29 mouse cellular contexts compared by ENCODE assay signal in the genomic region with DNA sequence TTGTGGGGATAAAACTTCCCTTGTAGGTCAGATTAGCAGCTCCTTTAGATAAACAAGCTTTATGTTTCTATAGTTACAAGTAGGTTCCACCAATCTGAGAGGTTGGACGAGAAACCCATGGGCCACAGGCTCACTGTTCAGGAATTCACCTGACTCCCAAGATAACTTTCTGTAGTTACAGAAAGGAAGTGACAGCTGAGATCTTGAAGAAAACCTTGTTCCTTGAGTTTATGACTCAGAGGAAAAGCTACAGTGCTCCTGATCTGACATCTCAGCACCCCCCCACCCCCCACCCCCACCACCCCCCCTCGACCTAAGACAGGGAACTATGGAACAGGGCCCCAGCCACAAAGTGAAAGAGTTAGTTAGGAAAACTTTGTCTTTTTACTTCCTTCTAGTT. TPM values are rescaled to one million over a fixed set of nuclear protein-coding genes. Genes with fewer than 3 reads are reported as not detected.
DNase-seq lines count a peak whose midpoint lies in the region; ATAC-seq and TF ChIP-seq lines count a peak whose summit lies in the region.
"Had no signal": no experiment of that assay in that cellular context is flagged by ENCODE, and none has a peak within 500 bp of the region (broad histone marks: within the 10 kb centered on the region; RNA-seq: fewer than 3 reads in every experiment).

No protein-coding gene starts in this region.

- H3K79me2 ChIP-seq in CH12.LX (replicated peaks; ENCODE audit: control insufficient read depth, extremely low read depth, insufficient read depth, poor library complexity, severe bottlenecking), result no peaks in the 10 kb centered on the region

- peak overlapping the region; percentile 98 for H3K27ac ChIP-seq in CH12.LX (ENCODE audit: insufficient read depth, low read depth)
- H3K27ac ChIP-seq in stomach, postnatal 0 days (replicated peaks), result 0 out of 2 replicates have a peak overlapping the region, but pooled peaks have one; percentile 24
- no peak overlapping the region for H3K27ac ChIP-seq in midbrain, embryonic 15.5 days
- H3K27ac ChIP-seq: embryonic facial prominence, embryonic 10.5 days; forebrain, embryonic 10.5 days; gastrocnemius, adult 2 months; heart, embryonic 15.5 days; hindbrain, embryonic 13.5 days; hindbrain, postnatal 0 days had no signal

- TF ChIP-seq RAD21 in CH12.LX (IDR thresholded peaks at IDR 0.05; ENCODE audit: low read depth, low read length), result no peak

- H3K4me3 ChIP-seq in CH12.LX (replicated peaks in 1 of 3; ENCODE audit: low read depth in 2 of 3, low read length in 2 of 3, poor library complexity in 1 of 3), result no peak overlapping the region
- no peak overlapping the region for H3K4me3 ChIP-seq in stomach, postnatal 0 days (ENCODE audit: low read depth, low read length)
- H3K4me3 ChIP-seq in midbrain, embryonic 15.5 days, result no peak overlapping the region
- H3K4me3 ChIP-seq: embryonic facial prominence, embryonic 10.5 days; erythroblast, embryonic 14.5 days; forebrain, embryonic 10.5 days; gastrocnemius, adult 2 months; heart, embryonic 15.5 days; hindbrain, embryonic 13.5 days had no signal

- peaks cover 32 to 74% of the 10 kb centered on the region in 2 experiments for H3K4me1 ChIP-seq in CH12.LX (ENCODE audit: control insufficient read depth in 1 of 2, insufficient read depth in 2 of 2)
- no peaks in the 10 kb centered on the region for H3K4me1 ChIP-seq in stomach, postnatal 0 days (replicated peaks; ENCODE audit: control insufficient read depth, insufficient read depth)
- no peaks in the 10 kb centered on the region for H3K4me1 ChIP-seq in midbrain, embryonic 15.5 days

- TF ChIP-seq EP300 in CH12.LX (IDR thresholded peaks at IDR 0.05; ENCODE audit: low read length), result peak; percentile 78
- TF ChIP-seq EP300 in stomach, postnatal 0 days (optimal IDR thresholded peaks at IDR 0.05), result no peak

- H3K9me3 ChIP-seq in CH12.LX (replicated peaks; ENCODE audit: low read length), result no peaks in the 10 kb centered on the region
- no peaks in the 10 kb centered on the region for H3K9me3 ChIP-seq in stomach, postnatal 0 days (ENCODE audit: control insufficient read depth, low read length)
- H3K9me3 ChIP-seq in midbrain, embryonic 15.5 days, result no peaks in the 10 kb centered on the region
- H3K9me3 ChIP-seq: embryonic facial prominence, embryonic 10.5 days; G1E; heart, embryonic 15.5 days had no signal

- no peak for TF ChIP-seq CTCF in CH12.LX (conservative IDR thresholded peaks at IDR 0.05 in 1 of 2, IDR thresholded peaks at IDR 0.05 in 1 of 2; ENCODE audit: low read depth in 2 of 2, low read length in 2 of 2)
- TF ChIP-seq CTCF in stomach, postnatal 0 days (IDR thresholded peaks at IDR 0.05; ENCODE audit: low read depth), result no peak

- H3K9ac ChIP-seq in CH12.LX (ENCODE audit: insufficient read depth, low read depth), result peak overlapping the region; percentile 49; the same call in 1 of the 2 replicates
- no peak overlapping the region for H3K9ac ChIP-seq in stomach, postnatal 0 days (ENCODE audit: low read length)
- no peak overlapping the region for H3K9ac ChIP-seq in midbrain, embryonic 15.5 days
- H3K9ac ChIP-seq: heart, embryonic 15.5 days; hindbrain, embryonic 13.5 days had no signal

- in situ Hi-C loops in CH12.LX (cut with MboI; ENCODE audit: low pct_ligation_motif_present, low pct_unique_long_range_greater_than_20kb, low sequenced_read_pairs), result no loop called here

- peak; percentile 88 for DNase-seq in 416B (ENCODE audit: low read depth)
- peak; percentile 67 for DNase-seq in CH12.LX (ENCODE audit: extremely low read depth)
- no peak for DNase-seq in stomach, postnatal 0 days (ENCODE audit: low spot score)
- no peak for DNase-seq in retina, embryonic 14.5 days (ENCODE audit: low spot score)
- DNase-seq in cerebellum, adult 9-11 months, result no peak
- DNase-seq: adrenal gland, postnatal 14 days; cerebellum, adult 18-20 months; cerebellum, postnatal 10 days; gastrocnemius, adult 2 months; gastrocnemius, postnatal 25 days; heart, adult 18-20 months; heart, postnatal 14 days; kidney, adult 11 months had no signal

- ATAC-seq in granulocyte monocyte progenitor cell, adult 5-6 weeks (replicated peaks; ENCODE audit: poor library complexity, severe bottlenecking), result 0 out of 2 replicates have a peak, but pooled peaks have one; percentile 31
- ATAC-seq in stomach, postnatal 0 days (ENCODE audit: low FRiP score, low TSS enrichment), result peak; percentile 49; the same call in 1 of the 2 replicates
- ATAC-seq in midbrain, embryonic 15.5 days (replicated peaks), result no peak
- ATAC-seq: activated CD4-positive, CD25-positive, alpha-beta regulatory T cell, adult 4 months; forebrain, embryonic 14.5 days; Patski had no signal

- WGBS in stomach, postnatal 0 days, result 56% methylated on average over 2 of the region's 2 CpGs
- 67% methylated on average over 2 of the region's 2 CpGs for WGBS in midbrain, embryonic 15.5 days

- dilution Hi-C loops in CH12.LX (cut with MboI; ENCODE audit: extremely low pct_ligation_motif_present, extremely low pct_unique_long_range_greater_than_20kb, low sequenced_read_pairs), result no loop called here

- peaks cover 0 to 9% of the 10 kb centered on the region in 2 experiments for H3K36me3 ChIP-seq in CH12.LX (replicated peaks in 1 of 2; ENCODE audit: control insufficient read depth in 1 of 2, insufficient read depth in 1 of 2, low read length in 1 of 2)
- H3K36me3 ChIP-seq in stomach, postnatal 0 days (ENCODE audit: control insufficient read depth, insufficient read depth, low read length), result no peaks in the 10 kb centered on the region
- H3K36me3 ChIP-seq in midbrain, embryonic 15.5 days (replicated peaks), result no peaks in the 10 kb centered on the region
- H3K36me3 ChIP-seq: embryonic facial prominence, embryonic 10.5 days; forebrain, embryonic 10.5 days; G1E; heart, embryonic 15.5 days; hindbrain, embryonic 13.5 days had no signal

- H3K27me3 ChIP-seq in CH12.LX (replicated peaks), result no peaks in the 10 kb centered on the region
- H3K27me3 ChIP-seq in stomach, postnatal 0 days (ENCODE audit: control insufficient read depth, insufficient read depth, low read length), result no peaks in the 10 kb centered on the region
- H3K27me3 ChIP-seq in midbrain, embryonic 15.5 days (replicated peaks), result no peaks in the 10 kb centered on the region
- H3K27me3 ChIP-seq: heart, embryonic 15.5 days; hindbrain, embryonic 13.5 days; Patski had no signal

- peak overlapping the region; percentile 52; the same call in 1 of the 2 replicates for H3K4me2 ChIP-seq in CH12.LX (ENCODE audit: insufficient read depth, low read depth, poor library complexity, severe bottlenecking)
- no peak overlapping the region for H3K4me2 ChIP-seq in stomach, postnatal 0 days (replicated peaks; ENCODE audit: low read depth)
- no peak overlapping the region for H3K4me2 ChIP-seq in midbrain, embryonic 15.5 days
- H3K4me2 ChIP-seq: heart, embryonic 11.5 days; heart, embryonic 15.5 days; hindbrain, embryonic 13.5 days had no signal

- TF ChIP-seq POLR2A in CH12.LX (IDR thresholded peaks at IDR 0.05; ENCODE audit: low read depth, low read length), result no peak

TF ChIP-seq in CH12.LX, 34 proteins besides CTCF, POLR2A, EP300 and RAD21 (continues in another document):
- TF ChIP-seq ZMIZ1 (IDR thresholded peaks at IDR 0.05; ENCODE audit: low read depth, low read length), result no peak
- TF ChIP-seq ZNF384 (IDR thresholded peaks at IDR 0.05; ENCODE audit: low read depth, low read length), result no peak
- peak; percentile 51 for TF ChIP-seq CHD2 (IDR thresholded peaks at IDR 0.05; ENCODE audit: low read length)
- TF ChIP-seq CHD1 (IDR thresholded peaks at IDR 0.05; ENCODE audit: low read depth, low read length), result no peak
- TF ChIP-seq USF1 (IDR thresholded peaks at IDR 0.05; ENCODE audit: low read depth, low read length), result no peak
- no peak for TF ChIP-seq MYC (IDR thresholded peaks at IDR 0.05; ENCODE audit: low read depth, low read length)
- no peak for TF ChIP-seq E2F4 (IDR thresholded peaks at IDR 0.05; ENCODE audit: insufficient replicate concordance, low read depth, low read length)
- TF ChIP-seq MAZ (IDR thresholded peaks at IDR 0.05; ENCODE audit: low read depth, low read length), result no peak
- TF ChIP-seq HCFC1 (IDR thresholded peaks at IDR 0.05; ENCODE audit: low read depth, low read length), result no peak
- no peak; the same call in 1 of the 2 replicates for TF ChIP-seq TCF12 (IDR thresholded peaks at IDR 0.05; ENCODE audit: low read depth, low read length)
- no peak for TF ChIP-seq GABPA (IDR thresholded peaks at IDR 0.05; ENCODE audit: insufficient replicate concordance, low read depth, low read length)
- TF ChIP-seq BHLHE40 (IDR thresholded peaks at IDR 0.05; ENCODE audit: low read depth, low read length), result peak; percentile 66; the same call in 1 of the 2 replicates
- 0 out of 2 replicates have a peak, but pooled peaks have one; percentile 55 for TF ChIP-seq RCOR1 (conservative IDR thresholded peaks at IDR 0.05; ENCODE audit: low read depth, low read length)
- no peak for TF ChIP-seq ZC3H11A (IDR thresholded peaks at IDR 0.05; ENCODE audit: low read depth, low read length)
- TF ChIP-seq IRF4 (IDR thresholded peaks at IDR 0.05; ENCODE audit: low read depth, low read length), result peak; percentile 74
- no peak for TF ChIP-seq JUND (conservative IDR thresholded peaks at IDR 0.05; ENCODE audit: low read depth, low read length)
- no peak for TF ChIP-seq MXI1 (IDR thresholded peaks at IDR 0.05; ENCODE audit: low read depth, low read length)
- no peak for TF ChIP-seq UBTF (IDR thresholded peaks at IDR 0.05; ENCODE audit: low read depth, low read length)
- TF ChIP-seq USF2 (conservative IDR thresholded peaks at IDR 0.05; ENCODE audit: low read depth, low read length), result no peak

RNA-seq across cellular contexts. Expression of a gene that starts 15.4 kb away (rescaled TPM):
- total RNA-seq in CH12.LX (2012; rRNA removed) (20.5 and 20.9 TPM in 2 replicates), CH12.LX (2014; rRNA removed) (41.1 and 41.3 TPM in 2 replicates)
- polyA plus RNA-seq in CH12.LX (2012; ENCODE audit: insufficient read length, low read depth), result 96.6 and 104 TPM in 2 replicates
- 47.7 and 54.6 TPM in 2 replicates for total RNA-seq in granulocyte monocyte progenitor cell, adult 5-6 weeks (2014; fragmentation: Nextera tagmentation)
- 31.1 and 33.4 TPM in 2 replicates for total RNA-seq in granulocyte monocyte progenitor cell, adult 5-6 weeks (2017)
- 26.1 and 26.6 TPM in 2 replicates for polyA plus RNA-seq in stomach, postnatal 0 days (2015; fragmentation: Nextera tagmentation; extraction: Ambion mirVana)
- polyA plus RNA-seq in midbrain, embryonic 15.5 days (2015; fragmentation: Nextera tagmentation; extraction: Ambion mirVana), result 31.9 and 32.4 TPM in 2 replicates

RNA-seq across cellular contexts. Expression of a gene that starts 34.2 kb away (rescaled TPM):
- total RNA-seq in CH12.LX (2012; rRNA removed) (3.9 TPM in 1 of 2 replicates, not detected in the other), CH12.LX (2014; rRNA removed) (not detected in 2 replicates)
- polyA plus RNA-seq in CH12.LX (2012; ENCODE audit: insufficient read length, low read depth), result 11.5 TPM in 1 of 2 replicates, not detected in the other
- not detected in 2 replicates for total RNA-seq in granulocyte monocyte progenitor cell, adult 5-6 weeks (2014; fragmentation: Nextera tagmentation)
- not detected in 2 replicates for total RNA-seq in granulocyte monocyte progenitor cell, adult 5-6 weeks (2017)
- polyA plus RNA-seq in stomach, postnatal 0 days (2015; fragmentation: Nextera tagmentation; extraction: Ambion mirVana), result not detected in 2 replicates
- polyA plus RNA-seq in midbrain, embryonic 15.5 days (2015; fragmentation: Nextera tagmentation; extraction: Ambion mirVana), result 7.7 TPM in 1 of 2 replicates, not detected in the other
- total RNA-seq: adrenal gland, adult 18-20 months; adrenal gland, postnatal 14 days; gastrocnemius, adult 2 months; gastrocnemius, postnatal 25 days; heart, adult 18-20 months; heart, postnatal 14 days; hematopoietic stem cell, adult 5-6 weeks; hindbrain, postnatal 0 days had no signal
- polyA plus RNA-seq: activated CD4-positive, CD25-positive, alpha-beta regulatory T cell, adult 4 months; embryonic facial prominence, embryonic 14.5 days; erythroblast, embryonic 14.5 days; forebrain, embryonic 10.5 days; G1E; heart, embryonic 15.5 days; hindbrain, embryonic 13.5 days; hindbrain, postnatal 0 days had no signal

Comparison
In these comparisons a context has a peak if more than half of its experiments do, and no peak if none do; other contexts are left out.
1. DNase-seq: peak in 416B (single experiment) and CH12.LX (single experiment); none in stomach, postnatal 0 days (single experiment), retina, embryonic 14.5 days (single experiment) and cerebellum, adult 9-11 months (single experiment).